ENCODE assay signal across 9 mouse cellular contexts in genomic region chr19:21783717-21784116, GRCm38 (mm10). TPM values are rescaled to one million over a fixed set of nuclear protein-coding genes. Genes with fewer than 3 reads are reported as not detected.
DNase-seq lines count a peak whose midpoint lies in the region; ATAC-seq and TF ChIP-seq lines count a peak whose summit lies in the region.
"Had no signal": no experiment of that assay in that cellular context is flagged by ENCODE, and none has a peak within 500 bp of the region (broad histone marks: within the 10 kb centered on the region; RNA-seq: fewer than 3 reads in every experiment).

No protein-coding gene starts in this region.

- peaks cover 4% of the 10 kb centered on the region for H3K36me3 ChIP-seq in heart, adult 2 months (ENCODE audit: control insufficient read depth, insufficient read depth, low read length)
- peaks cover 6% of the 10 kb centered on the region; the same call in 1 of the 2 replicates for H3K36me3 ChIP-seq in liver, adult 2 months (ENCODE audit: control insufficient read depth, insufficient read depth, low read length)
- H3K36me3 ChIP-seq in hindbrain, postnatal 0 days (ENCODE audit: insufficient read depth, low read length): no peaks in the 10 kb centered on the region
- no peaks in the 10 kb centered on the region for H3K36me3 ChIP-seq in neural tube, embryonic 13.5 days

- intact Hi-C loops in heart, adult 2 months (cut with DNase I): loop anchor here (2.0 kb wide), 1 partner anchor 15 kb away; no protein-coding TSS in a partner anchor

- no peak overlapping the region for H3K4me2 ChIP-seq in hindbrain, postnatal 0 days (ENCODE audit: low read depth, low read length)
- H3K4me2 ChIP-seq in neural tube, embryonic 13.5 days: peak overlapping the region; percentile 52

- TF ChIP-seq POLR2A in heart, adult 2 months (IDR thresholded peaks at IDR 0.05; ENCODE audit: insufficient read depth, low read depth, low read length): no peak
- TF ChIP-seq POLR2A in liver, adult 2 months (IDR thresholded peaks at IDR 0.05; ENCODE audit: extremely low read depth, insufficient read depth, low read length): no peak

- peaks cover 6% of the 10 kb centered on the region for H3K4me1 ChIP-seq in heart, adult 2 months (ENCODE audit: control insufficient read depth, insufficient read depth, low read length)
- H3K4me1 ChIP-seq in liver, adult 2 months (ENCODE audit: control insufficient read depth, insufficient read depth, low read length): peaks cover 10% of the 10 kb centered on the region
- peaks cover 44% of the 10 kb centered on the region for H3K4me1 ChIP-seq in hindbrain, postnatal 0 days (ENCODE audit: insufficient read depth, low read length)
- peaks cover 94% of the 10 kb centered on the region for H3K4me1 ChIP-seq in neural tube, embryonic 13.5 days (replicated peaks)

- no peak overlapping the region for H3K27ac ChIP-seq in heart, adult 2 months
- H3K27ac ChIP-seq in liver, adult 2 months (replicated peaks; ENCODE audit: insufficient read depth, low read depth, low read length): peak overlapping the region; percentile 33; the same call in 1 of the 2 replicates
- H3K27ac ChIP-seq in hindbrain, postnatal 0 days: peak overlapping the region; percentile 92; the same call in 1 of the 2 replicates
- peak overlapping the region; percentile 97 for H3K27ac ChIP-seq in neural tube, embryonic 13.5 days (replicated peaks)

- no peak overlapping the region for H3K9ac ChIP-seq in heart, adult 2 months (ENCODE audit: low read depth, low read length)
- H3K9ac ChIP-seq in liver, adult 2 months (ENCODE audit: low read depth, low read length): 0 out of 2 replicates have a peak overlapping the region, but pooled peaks have one; percentile 36
- H3K9ac ChIP-seq in hindbrain, postnatal 0 days (replicated peaks; ENCODE audit: low read length): no peak overlapping the region
- H3K9ac ChIP-seq in neural tube, embryonic 13.5 days: peak overlapping the region; percentile 72; the same call in 1 of the 2 replicates

- no peak overlapping the region for H3K4me3 ChIP-seq in heart, adult 2 months
- no peak overlapping the region for H3K4me3 ChIP-seq in liver, adult 2 months (ENCODE audit: insufficient read depth, low read depth, low read length)
- no peak overlapping the region for H3K4me3 ChIP-seq in hindbrain, postnatal 0 days (ENCODE audit: low read length)
- no peak overlapping the region for H3K4me3 ChIP-seq in neural tube, embryonic 13.5 days

- no peaks in the 10 kb centered on the region; the same call in 1 of the 2 replicates for H3K79me2 ChIP-seq in heart, adult 2 months (replicated peaks; ENCODE audit: control insufficient read depth, insufficient read depth, low read length)
- peaks cover 15% of the 10 kb centered on the region; the same call in 1 of the 2 replicates for H3K79me2 ChIP-seq in liver, adult 2 months (ENCODE audit: control insufficient read depth, insufficient read depth, low read length)

- 69% methylated on average over 3 of the region's 3 CpGs for WGBS in heart, adult 2 months
- WGBS in liver, adult 2 months: 18% methylated on average over 3 of the region's 3 CpGs
- WGBS in hindbrain, postnatal 0 days: 63% methylated on average over 3 of the region's 3 CpGs
- 64% methylated on average over 3 of the region's 3 CpGs for WGBS in neural tube, embryonic 13.5 days

- H3K27me3 ChIP-seq in heart, adult 2 months (ENCODE audit: control insufficient read depth, insufficient read depth, low read length): no peaks in the 10 kb centered on the region
- no peaks in the 10 kb centered on the region for H3K27me3 ChIP-seq in liver, adult 2 months (ENCODE audit: control insufficient read depth, insufficient read depth, low read length)
- H3K27me3 ChIP-seq in hindbrain, postnatal 0 days (ENCODE audit: insufficient read depth, low read length): no peaks in the 10 kb centered on the region
- no peaks in the 10 kb centered on the region for H3K27me3 ChIP-seq in neural tube, embryonic 13.5 days

- H3K9me3 ChIP-seq in hindbrain, postnatal 0 days (ENCODE audit: low read length): no peaks in the 10 kb centered on the region
- no peaks in the 10 kb centered on the region for H3K9me3 ChIP-seq in neural tube, embryonic 13.5 days

- ATAC-seq in hindbrain, postnatal 0 days: no peak
- no peak for ATAC-seq in neural tube, embryonic 13.5 days (ENCODE audit: low read depth)

- DNase-seq in heart, adult 11 months: peak; percentile 27
- no peak for DNase-seq in heart, adult 2 months
- peak; percentile 43 for DNase-seq in liver, adult 2 months (ENCODE audit: extremely low read depth, low read depth, low spot score)
- no peak for DNase-seq in liver
- no peak for DNase-seq in hindbrain, postnatal 0 days (ENCODE audit: low spot score)
- DNase-seq in frontal cortex, postnatal 25 days (ENCODE audit: low spot score in 2 of 2): no peak
- no peak for DNase-seq in urinary bladder, adult 2 months (ENCODE audit: low spot score)
- DNase-seq: thymus, postnatal 4 days had no signal

- no peak for TF ChIP-seq CTCF in heart, adult 2 months (IDR thresholded peaks at IDR 0.05)
- no peak for TF ChIP-seq CTCF in liver, adult 2 months (IDR thresholded peaks at IDR 0.05; ENCODE audit: low read depth, low read length)
- TF ChIP-seq CTCF in hindbrain, postnatal 0 days (IDR thresholded peaks at IDR 0.05; ENCODE audit: low read depth): no peak

- no peak for TF ChIP-seq EP300 in heart, adult 2 months (IDR thresholded peaks at IDR 0.05; ENCODE audit: insufficient read depth, low read depth, low read length)

RNA-seq across cellular contexts. Expression of gene Cemip2, which starts 5.6 kb away (rescaled TPM):
- total RNA-seq in heart, adult 2 months (2021): 10 to 100 TPM; 10.7 to 11.7 TPM
- polyA plus RNA-seq in heart, adult 2 months (2012; rRNA removed): 4.5 and 5.8 TPM in 2 replicates
- total RNA-seq in liver, adult 2 months (2014; rRNA removed): 18.1 and 18.4 TPM in 2 replicates
- polyA plus RNA-seq in liver, adult 2 months (2012; rRNA removed): 2.3 and 2.9 TPM in 2 replicates
- total RNA-seq in hindbrain, postnatal 0 days (2014; rRNA removed): 25.1 and 26.2 TPM in 2 replicates
- 11.7 TPM in 2 replicates for polyA plus RNA-seq in hindbrain, postnatal 0 days (2015; fragmentation: Nextera tagmentation; extraction: Ambion mirVana)
- 38.5 and 41.9 TPM in 2 replicates for polyA plus RNA-seq in neural tube, embryonic 13.5 days (2015; fragmentation: Nextera tagmentation; extraction: Ambion mirVana)
- 4.5 and 5.5 TPM in 2 replicates for polyA plus RNA-seq in urinary bladder, adult 2 months (2012; rRNA removed)

Comparison
In these comparisons a context has a peak if more than half of its experiments do, and no peak if none do; other contexts are left out.
1. DNase-seq: peak in heart, adult 11 months (single experiment) and liver, adult 2 months (single experiment); none in heart, adult 2 months (0 of 2), liver (single experiment), hindbrain, postnatal 0 days (single experiment), frontal cortex, postnatal 25 days (0 of 2) and urinary bladder, adult 2 months (single experiment).
2. H3K9ac ChIP-seq: peak in liver, adult 2 months (single experiment) and neural tube, embryonic 13.5 days (single experiment); none in heart, adult 2 months (single experiment) and hindbrain, postnatal 0 days (single experiment).